Mouse (Mus musculus) layer of hippocampus, postnatal 36 days (tissue): ENCODE measurements around the gene Opn4. TPM values are rescaled to one million over a fixed set of nuclear protein-coding genes. Genes with fewer than 3 reads are reported as not detected.
A peak's percentile ranks its signal among the peaks of the same experiment; 100 is the strongest.

Experiments used
- DNase-seq, 2 experiments: peaks; one replicate each; pipeline ENCODE4 v3.0.0; 2022
- total RNA-seq, 2 experiments: library from RNA; stranded (reverse); gene quantifications; 2 replicates each; pipeline ENCODE4 v1.2.3; 2021

The Opn4 gene
- total RNA-seq, 2 experiments from 2014 or later = not detected

- no peak for DNase-seq
These were observed 38.3 kb downstream of the Opn4 start for GRCm38 (mm10) chr14:34561647-34562046.

GRCm38 (mm10) chr14:34558947-34559346 lies 41.0 kb downstream of the Opn4 start:
- DNase-seq = no peak

GRCm38 (mm10) chr14:34555211-34555610 lies 44.7 kb downstream of the Opn4 start:
- DNase-seq = no peak

GRCm38 (mm10) chr14:34554047-34554446 lies 45.9 kb downstream of the Opn4 start:
- DNase-seq = no peak

GRCm38 (mm10) chr14:34553470-34553869 lies 46.5 kb downstream of the Opn4 start:
- no peak for DNase-seq

- DNase-seq = no peak
These were observed 47.7 kb downstream of the Opn4 start for GRCm38 (mm10) chr14:34552226-34552625.

GRCm38 (mm10) chr14:34549004-34549671 lies 50.8 kb downstream of the Opn4 start:
- DNase-seq = peak; percentile 79 to 81

- peak; percentile 46 to 48 for DNase-seq
These were observed 51.4 kb downstream of the Opn4 start for GRCm38 (mm10) chr14:34548391-34549001.

- no peak for DNase-seq
These were observed 55.4 kb downstream of the Opn4 start for GRCm38 (mm10) chr14:34544545-34544944.

GRCm38 (mm10) chr14:34544001-34544400 lies 55.9 kb downstream of the Opn4 start:
- DNase-seq = no peak

GRCm38 (mm10) chr14:34543596-34543995 lies 56.3 kb downstream of the Opn4 start:
- DNase-seq = no peak

- no peak for DNase-seq
These were observed 58.0 kb downstream of the Opn4 start for GRCm38 (mm10) chr14:34541896-34542295.

GRCm38 (mm10) chr14:34540685-34541162 lies 59.2 kb downstream of the Opn4 start:
- DNase-seq = no peak

Other genes with a start within 250 kb of the Opn4 start
- gene Fam25c, start 244.7 kb downstream of the Opn4 start, total RNA-seq = not detected
- 1 to 10 TPM; 5.9 to 6.5 TPM for gene Sncg, start 225.4 kb downstream of the Opn4 start, total RNA-seq
- 1 to 10 TPM; 3.1 to 4.2 TPM for gene Mmrn2, start 224.7 kb downstream of the Opn4 start, total RNA-seq
- 10 to 100 TPM; 40.2 to 40.7 TPM for gene Bmpr1a, start 96.8 kb downstream of the Opn4 start, total RNA-seq
- not detected for gene 9230112D13Rik, start 77.3 kb downstream of the Opn4 start, total RNA-seq
- 1 to 10 TPM; 3.4 to 4.0 TPM for gene Ldb3, start 11.5 kb downstream of the Opn4 start, total RNA-seq
- gene Wapl, start 73.8 kb upstream of the Opn4 start, total RNA-seq = 10 to 100 TPM; 54.3 to 54.6 TPM
- 10 to 100 TPM; 51.7 to 53.4 TPM for gene Grid1, start 220.0 kb upstream of the Opn4 start, total RNA-seq